Mouse (Mus musculus) testis, adult 2 months (tissue): ENCODE measurements around the gene Psg22.

Experiments used
- CTCF ChIP-seq: fragments of 200-500 bp; IDR thresholded peaks from 2 replicates; pipeline ENCODE4 v1.5.1; 2012; ENCODE audit warnings: low read depth, mild to moderate bottlenecking, inconsistent platforms, low read length, moderate library complexity; ENCODE audit not compliant: control insufficient read depth, insufficient read depth, insufficient replicate concordance
- POLR2A ChIP-seq: fragments of 200-500 bp; IDR thresholded peaks from 2 replicates; pipeline ENCODE4 v1.6.1; 2012; ENCODE audit warnings: low read depth, mild to moderate bottlenecking, inconsistent platforms, low read length, moderate library complexity; ENCODE audit not compliant: control insufficient read depth

GRCm38 (mm10) chr7:18715546-18715945 lies 2.3 kb upstream of the Psg22 start:
- TF ChIP-seq POLR2A (no peak), CTCF (no peak)
